Mouse (Mus musculus) olfactory bulb, adult 2 months (tissue): ENCODE measurements around the gene Cckar.
A peak's percentile ranks its signal among the peaks of the same experiment; 100 is the strongest.

Experiments used
- CTCF ChIP-seq: fragments of 200-500 bp; IDR thresholded peaks from 2 replicates; pipeline ENCODE4 v1.5.1; 2012; ENCODE audit warnings: low read depth, mild to moderate bottlenecking, low read length, moderate library complexity; ENCODE audit not compliant: insufficient read depth
- POLR2A ChIP-seq: fragments of 200-500 bp; IDR thresholded peaks from 2 replicates; pipeline ENCODE4 v1.6.1; 2012; ENCODE audit warnings: mild to moderate bottlenecking, low read depth, low read length, moderate library complexity; ENCODE audit not compliant: insufficient read depth

DNA sequence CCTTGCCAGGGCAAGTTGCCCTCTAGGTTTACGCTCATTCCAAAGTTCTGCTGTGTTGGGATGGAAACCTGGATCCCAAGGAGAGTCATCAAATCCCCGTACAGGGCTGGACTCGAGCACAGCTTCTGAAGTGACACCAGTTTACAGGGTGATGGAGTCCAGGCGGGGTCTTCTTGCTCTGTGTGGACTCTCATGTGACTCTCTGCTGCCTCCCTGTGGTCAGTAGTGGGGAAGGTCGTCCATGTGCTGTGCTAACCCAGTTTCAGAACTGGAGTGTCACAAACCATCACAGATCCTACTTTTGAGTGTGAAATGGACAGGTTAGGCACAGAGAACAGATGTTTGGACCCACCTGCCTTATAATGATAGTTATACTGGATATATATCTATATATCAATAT lies 35.2 kb downstream of the Cckar start:
- TF ChIP-seq POLR2A = no peak
- TF ChIP-seq CTCF = peak; percentile 46; the same call in 1 of the 2 replicates
